ENCODE assay signal across 17 mouse cellular contexts in the genomic region with DNA sequence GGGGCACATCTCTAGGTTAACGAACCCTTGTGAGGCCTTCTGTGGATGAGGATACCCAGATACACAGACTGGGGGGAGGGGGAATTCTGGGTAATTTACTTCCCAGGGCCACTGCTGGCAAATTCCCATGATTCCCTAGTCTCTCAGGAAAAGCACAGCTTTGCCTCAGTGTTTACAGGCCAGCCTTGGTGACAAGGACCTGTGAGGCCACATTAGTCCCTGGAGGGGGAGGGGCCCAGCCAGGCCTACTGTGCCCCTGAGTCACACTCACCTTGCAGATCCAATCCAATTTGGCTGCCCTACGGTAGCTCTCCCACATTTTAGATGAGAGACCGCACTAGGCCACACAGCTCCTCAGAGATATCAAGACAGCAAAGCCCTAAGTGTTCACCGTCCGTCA. TPM values are rescaled to one million over a fixed set of nuclear protein-coding genes. Genes with fewer than 3 reads are reported as not detected.
DNase-seq lines count a peak whose midpoint lies in the region; ATAC-seq and TF ChIP-seq lines count a peak whose summit lies in the region.
"Had no signal": no experiment of that assay in that cellular context is flagged by ENCODE, and none has a peak within 500 bp of the region (broad histone marks: within the 10 kb centered on the region; RNA-seq: fewer than 3 reads in every experiment).

No protein-coding gene starts in this region.

- no peaks in the 10 kb centered on the region for H3K36me3 ChIP-seq in hindbrain, embryonic 10.5 days
- H3K36me3 ChIP-seq in hindbrain, embryonic 12.5 days, result no peaks in the 10 kb centered on the region
- no peaks in the 10 kb centered on the region for H3K36me3 ChIP-seq in stomach, embryonic 15.5 days
- H3K36me3 ChIP-seq in stomach, postnatal 0 days (ENCODE audit: control insufficient read depth, insufficient read depth, low read length), result no peaks in the 10 kb centered on the region
- H3K36me3 ChIP-seq: forebrain, embryonic 15.5 days; hindbrain, embryonic 15.5 days had no signal

- peaks cover 25% of the 10 kb centered on the region for H3K4me1 ChIP-seq in hindbrain, embryonic 10.5 days (replicated peaks)
- H3K4me1 ChIP-seq in hindbrain, embryonic 12.5 days, result no peaks in the 10 kb centered on the region
- H3K4me1 ChIP-seq in stomach, embryonic 15.5 days, result peaks cover 6% of the 10 kb centered on the region; the same call in 1 of the 2 replicates
- H3K4me1 ChIP-seq in stomach, postnatal 0 days (replicated peaks; ENCODE audit: control insufficient read depth, insufficient read depth), result no peaks in the 10 kb centered on the region
- H3K4me1 ChIP-seq: forebrain, embryonic 15.5 days; hindbrain, embryonic 15.5 days had no signal

- DNase-seq in adrenal gland, postnatal 14 days, result peak; percentile 75
- DNase-seq in adrenal gland, adult 18-20 months (ENCODE audit: low spot score in 2 of 2), result no peak
- no peak for DNase-seq in hindbrain, embryonic 10.5 days (ENCODE audit: low spot score)
- no peak for DNase-seq in stomach, postnatal 0 days (ENCODE audit: low spot score)
- DNase-seq: cerebellum, adult 11 months; cerebellum, adult 8-10 months; cerebellum, postnatal 25 days; gastrocnemius, postnatal 36 days; heart, adult 11 months; heart, postnatal 10 days had no signal

- no peak for TF ChIP-seq CTCF in stomach, postnatal 0 days (IDR thresholded peaks at IDR 0.05; ENCODE audit: low read depth)

- H3K9me3 ChIP-seq in hindbrain, embryonic 10.5 days, result no peaks in the 10 kb centered on the region
- no peaks in the 10 kb centered on the region for H3K9me3 ChIP-seq in hindbrain, embryonic 12.5 days (replicated peaks)
- no peaks in the 10 kb centered on the region for H3K9me3 ChIP-seq in stomach, embryonic 15.5 days
- H3K9me3 ChIP-seq in stomach, postnatal 0 days (ENCODE audit: control insufficient read depth, low read length), result no peaks in the 10 kb centered on the region
- H3K9me3 ChIP-seq: forebrain, embryonic 15.5 days; hindbrain, embryonic 15.5 days had no signal

- no peak overlapping the region for H3K9ac ChIP-seq in hindbrain, embryonic 12.5 days
- H3K9ac ChIP-seq in stomach, embryonic 15.5 days, result no peak overlapping the region
- H3K9ac ChIP-seq in stomach, postnatal 0 days (ENCODE audit: low read length), result no peak overlapping the region
- H3K9ac ChIP-seq: forebrain, embryonic 15.5 days; hindbrain, embryonic 15.5 days had no signal

- no peak overlapping the region for H3K4me3 ChIP-seq in hindbrain, embryonic 10.5 days
- H3K4me3 ChIP-seq in hindbrain, embryonic 12.5 days, result no peak overlapping the region
- H3K4me3 ChIP-seq in stomach, embryonic 15.5 days (replicated peaks), result no peak overlapping the region
- H3K4me3 ChIP-seq in stomach, postnatal 0 days (ENCODE audit: low read depth, low read length), result no peak overlapping the region
- H3K4me3 ChIP-seq: forebrain, embryonic 15.5 days; hindbrain, embryonic 15.5 days had no signal

- H3K4me2 ChIP-seq in hindbrain, embryonic 12.5 days (replicated peaks), result no peak overlapping the region
- H3K4me2 ChIP-seq in stomach, embryonic 15.5 days, result no peak overlapping the region
- H3K4me2 ChIP-seq in stomach, postnatal 0 days (replicated peaks; ENCODE audit: low read depth), result no peak overlapping the region
- H3K4me2 ChIP-seq: forebrain, embryonic 15.5 days; hindbrain, embryonic 15.5 days had no signal

- H3K27me3 ChIP-seq in hindbrain, embryonic 10.5 days (ENCODE audit: insufficient read depth, poor library complexity, severe bottlenecking), result 0 out of 2 replicates have a peak, but pooled peaks cover 3% of the 10 kb centered on the region
- peaks cover 9% of the 10 kb centered on the region; the same call in 1 of the 2 replicates for H3K27me3 ChIP-seq in hindbrain, embryonic 12.5 days
- no peaks in the 10 kb centered on the region for H3K27me3 ChIP-seq in stomach, embryonic 15.5 days (replicated peaks)
- no peaks in the 10 kb centered on the region for H3K27me3 ChIP-seq in stomach, postnatal 0 days (ENCODE audit: control insufficient read depth, insufficient read depth, low read length)
- H3K27me3 ChIP-seq: forebrain, embryonic 15.5 days; hindbrain, embryonic 15.5 days had no signal

- no peak for TF ChIP-seq EP300 in stomach, postnatal 0 days (optimal IDR thresholded peaks at IDR 0.05)

- no peak for ATAC-seq in hindbrain, embryonic 12.5 days (ENCODE audit: low FRiP score)
- ATAC-seq in stomach, embryonic 15.5 days (ENCODE audit: insufficient read depth, low FRiP score, low read depth), result 0 out of 2 replicates have a peak, but pooled peaks have one; percentile 27
- ATAC-seq in stomach, postnatal 0 days (ENCODE audit: low FRiP score, low TSS enrichment), result no peak
- ATAC-seq: forebrain, embryonic 15.5 days; intestine, embryonic 16.5 days had no signal

- 0 out of 2 replicates have a peak overlapping the region, but pooled peaks have one; percentile 56 for H3K27ac ChIP-seq in hindbrain, embryonic 10.5 days
- no peak overlapping the region for H3K27ac ChIP-seq in hindbrain, embryonic 12.5 days
- H3K27ac ChIP-seq in stomach, embryonic 15.5 days, result no peak overlapping the region
- no peak overlapping the region for H3K27ac ChIP-seq in stomach, postnatal 0 days (replicated peaks)
- H3K27ac ChIP-seq: forebrain, embryonic 15.5 days; hindbrain, embryonic 15.5 days had no signal

- WGBS in hindbrain, embryonic 10.5 days, result 76% methylated on average over 5 of the region's 5 CpGs
- WGBS in hindbrain, embryonic 12.5 days, result 84% methylated on average over 5 of the region's 5 CpGs
- WGBS in stomach, embryonic 15.5 days, result 80% methylated on average over 5 of the region's 5 CpGs
- 77% methylated on average over 5 of the region's 5 CpGs for WGBS in stomach, postnatal 0 days

RNA-seq across cellular contexts. Expression of a gene that starts 12.2 kb away (rescaled TPM):
- total RNA-seq in adrenal gland, postnatal 14 days (2021), result 46.2 and 51.3 TPM in 2 replicates
- total RNA-seq in adrenal gland, adult 18-20 months (2021), result 10 to 100 TPM; 45.5 to 79.4 TPM
- polyA plus RNA-seq in hindbrain, embryonic 10.5 days (2016; fragmentation: Nextera tagmentation; extraction: Ambion mirVana), result 1.2 and 1.4 TPM in 2 replicates
- polyA plus RNA-seq in hindbrain, embryonic 12.5 days (2016; fragmentation: Nextera tagmentation; extraction: Ambion mirVana), result 3.7 and 5.0 TPM in 2 replicates
- polyA plus RNA-seq in stomach, embryonic 15.5 days (2015; fragmentation: Nextera tagmentation; extraction: Ambion mirVana), result 13.6 and 20.4 TPM in 2 replicates
- 45.3 and 59.7 TPM in 2 replicates for polyA plus RNA-seq in stomach, postnatal 0 days (2015; fragmentation: Nextera tagmentation; extraction: Ambion mirVana)
- total RNA-seq: CH12.LX; hematopoietic stem cell, adult 5-6 weeks had no signal
